Mouse (Mus musculus) heart, postnatal 0 days (tissue): ENCODE data around the gene Rsph10b.
A peak's percentile ranks its signal among the peaks of the same experiment; 100 is the strongest.

Source experiments
- CTCF ChIP-seq: IDR thresholded peaks from 2 replicates; pipeline ENCODE4 v1.5.1; 2016; ENCODE audit warnings: antibody characterized with exemption, control low read depth, low read depth
- EP300 ChIP-seq: IDR thresholded peaks from 2 replicates; pipeline ENCODE4 v1.6.1; 2016; ENCODE audit warnings: antibody characterized with exemption, low read depth

- TF ChIP-seq CTCF: peak; percentile 73
- TF ChIP-seq EP300: no peak
Observed at GRCm38 (mm10) chr5:143917418-143917817, 15.4 kb upstream of the Rsph10b start.
